Mouse (Mus musculus) megakaryocyte, embryonic 14.5 days (primary cell): ENCODE data around the gene Hlcs.

ENCODE experiments used
- FLI1 ChIP-seq: IDR thresholded peaks from 2 replicates; pipeline ENCODE4 v1.6.1; 2012; ENCODE audit warnings: low read length, inconsistent platforms, mixed read lengths
- GATA1 ChIP-seq: IDR thresholded peaks from 3 replicates; pipeline ENCODE4 v1.6.1; 2012; ENCODE audit warnings: mixed read lengths, low read length, inconsistent platforms, borderline replicate concordance

DNA sequence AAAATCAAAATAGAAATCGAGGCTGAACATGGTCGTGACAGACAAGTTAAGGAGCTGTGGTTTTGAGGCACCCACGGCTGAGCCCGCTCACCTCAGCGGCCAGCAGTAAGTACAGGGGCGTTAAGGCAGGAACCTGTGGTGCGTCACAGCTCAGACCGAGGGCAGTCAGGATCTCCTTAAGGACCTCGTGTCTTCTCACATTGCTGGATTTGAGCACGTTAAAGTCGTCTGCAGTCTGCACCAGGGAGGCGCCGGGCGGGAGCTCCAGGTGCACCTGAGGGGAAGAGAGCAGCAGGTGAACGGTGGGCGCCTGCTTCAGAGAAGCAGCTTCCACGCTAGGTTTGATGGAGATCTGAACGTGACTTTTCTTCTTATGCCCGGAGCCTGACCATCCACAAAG, 50.9 kb downstream of the Hlcs start:
- TF ChIP-seq GATA1 (no peak), FLI1 (no peak)
